Mouse (Mus musculus) myocyte (in vitro differentiated cells): Measurements from ENCODE around the gene Filip1.

ENCODE experiments used
- CEBPB ChIP-seq: IDR thresholded peaks from 2 replicates; pipeline ENCODE4 v1.6.1; 2011; ENCODE audit warnings: mild to moderate bottlenecking, moderate library complexity; ENCODE audit not compliant: poor library complexity, insufficient read depth, severe bottlenecking
- E2F4 ChIP-seq: IDR thresholded peaks from one replicate; pipeline ENCODE4 v1.6.1; 2011; ENCODE audit warnings: mild to moderate bottlenecking, control low read depth, moderate library complexity; ENCODE audit not compliant: insufficient read depth
- MAX ChIP-seq: IDR thresholded peaks from one replicate; pipeline ENCODE4 v1.6.1; 2011; ENCODE audit warnings: low read depth, mild to moderate bottlenecking, control low read depth
- MYOG ChIP-seq, 3 experiments: IDR thresholded peaks; one replicate each; pipeline ENCODE4 v1.6.1; 2011; ENCODE audit warnings: control low read depth in 2 of 3, low read depth in 2 of 3, mild to moderate bottlenecking in 2 of 3; ENCODE audit not compliant: insufficient read length in 2 of 3, control insufficient read depth in 1 of 3, insufficient read depth in 1 of 3
- POLR2A ChIP-seq: IDR thresholded peaks from one replicate; pipeline ENCODE4 v1.6.1; 2011; ENCODE audit warnings: low read depth, mild to moderate bottlenecking, control low read depth, moderate library complexity; ENCODE audit not compliant: insufficient read length
- POLR2AphosphoS2 ChIP-seq: IDR thresholded peaks from one replicate; pipeline ENCODE4 v1.6.1; 2011; ENCODE audit warnings: low read depth, control low read depth; ENCODE audit not compliant: insufficient read length
- TCF12 ChIP-seq: IDR thresholded peaks from one replicate; pipeline ENCODE4 v1.6.1; 2011; ENCODE audit warnings: mild to moderate bottlenecking, control low read depth; ENCODE audit not compliant: poor library complexity, insufficient read depth, severe bottlenecking
- USF1 ChIP-seq: IDR thresholded peaks from one replicate; pipeline ENCODE4 v1.6.1; 2011; ENCODE audit warnings: low read depth, mild to moderate bottlenecking, control low read depth, moderate library complexity

DNA sequence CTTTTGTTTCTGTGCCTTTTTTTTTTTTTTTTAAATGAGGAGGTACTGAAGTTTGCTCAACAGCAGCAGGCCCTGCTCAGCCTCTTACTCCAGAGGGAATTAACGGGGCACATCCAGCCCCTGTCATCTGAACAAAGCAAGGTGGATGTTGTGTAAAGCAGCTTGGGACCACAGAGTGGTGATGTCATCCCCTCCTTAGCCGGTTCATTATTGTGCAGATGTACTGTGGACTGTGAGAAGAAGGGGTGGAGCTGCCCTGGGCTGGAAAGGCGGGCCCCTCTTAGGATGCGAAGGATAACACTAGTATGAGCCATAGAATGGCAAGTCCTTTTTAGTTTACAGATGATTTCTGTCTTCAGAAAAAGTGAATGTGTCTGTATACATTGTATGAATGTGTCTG lies 181.8 kb downstream of the Filip1 start:
- TF ChIP-seq USF1 (no peak), CEBPB (no peak), POLR2A (no peak), MYOG (IDR thresholded peaks at IDR 0.05; ENCODE audit: control insufficient read depth in 1 of 3, insufficient read depth in 1 of 3, insufficient read length in 2 of 3, low read depth in 2 of 3) (no peak), MAX (no peak), POLR2AphosphoS2 (no peak), E2F4 (no peak), TCF12 (no peak)
